Mouse (Mus musculus): ENCODE results near the gene Ncr1. TPM values are rescaled to one million over a fixed set of nuclear protein-coding genes. Genes with fewer than 3 reads are reported as not detected.

Gene Ncr1
- polyA plus RNA-seq, 1 experiment from 2014 or later: not detected

DNA sequence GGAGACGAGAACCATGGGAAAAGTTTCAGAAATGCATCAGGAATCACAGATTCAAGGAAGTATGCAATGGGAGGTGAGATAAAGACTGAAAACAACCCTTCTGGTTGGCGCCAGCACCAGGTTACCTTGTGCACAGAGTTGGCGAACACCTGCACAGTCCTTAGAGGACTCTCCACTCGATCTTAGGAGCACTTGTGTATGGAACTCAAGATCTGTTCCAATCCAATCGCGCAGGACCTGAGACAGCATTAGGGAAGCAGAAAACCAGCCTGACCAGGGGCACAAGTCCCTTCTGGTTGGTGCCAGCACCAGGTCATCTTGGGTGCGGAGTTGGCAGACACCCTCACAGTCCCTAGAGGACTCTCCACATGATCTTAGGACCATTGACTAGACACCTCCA lies 36.0 kb downstream of the Ncr1 start:
- no peaks in the 10 kb centered on the region for H3K4me1 ChIP-seq (ENCODE audit: insufficient read depth)
- H3K27ac ChIP-seq (ENCODE audit: low read depth): no peak overlapping the region
- no peak overlapping the region for H3K9ac ChIP-seq
- no peak for ATAC-seq (ENCODE audit: insufficient read depth)
- H3K4me3 ChIP-seq (ENCODE audit: low read depth, low read length): no peak overlapping the region
- TF ChIP-seq CTCF (IDR thresholded peaks at IDR 0.05; ENCODE audit: low read depth): no peak
- H3K4me2 ChIP-seq: no peak overlapping the region
- no peaks in the 10 kb centered on the region for H3K36me3 ChIP-seq (ENCODE audit: insufficient read depth)
- no peaks in the 10 kb centered on the region for H3K9me3 ChIP-seq (ENCODE audit: low read depth, low read length)
- 76% methylated on average over 7 of the region's 7 CpGs for WGBS
- H3K27me3 ChIP-seq (ENCODE audit: insufficient read depth, low read length): no peaks in the 10 kb centered on the region
- no peak for DNase-seq

Small RNA genes within 50 kb of the gene (microRNA-seq; reads per million reads assigned to microRNA genes)
- gene Gm24752 (ENCODE audit: borderline number of aligned reads): not detected
- not detected for gene Gm25349 (ENCODE audit: borderline number of aligned reads)

Other genes with a start within 250 kb of the Ncr1 start
- 2.1 and 2.6 TPM in 2 replicates for gene Ttyh1, start 218.3 kb upstream of the Ncr1 start, polyA plus RNA-seq (2014; fragmentation: Nextera tagmentation; extraction: Ambion mirVana)
- gene Leng8, start 200.7 kb upstream of the Ncr1 start, polyA plus RNA-seq (2014; fragmentation: Nextera tagmentation; extraction: Ambion mirVana): 44.6 and 51.2 TPM in 2 replicates
- 2.3 and 2.6 TPM in 2 replicates for gene Leng9, start 187.3 kb upstream of the Ncr1 start, polyA plus RNA-seq (2014; fragmentation: Nextera tagmentation; extraction: Ambion mirVana)
- 33.3 and 37.5 TPM in 2 replicates for gene Cdc42ep5, start 172.9 kb upstream of the Ncr1 start, polyA plus RNA-seq (2014; fragmentation: Nextera tagmentation; extraction: Ambion mirVana)
- not detected in 2 replicates for gene Lilra5, start 100.0 kb upstream of the Ncr1 start, polyA plus RNA-seq (2014; fragmentation: Nextera tagmentation; extraction: Ambion mirVana)
- gene Gp6, start 60.0 kb downstream of the Ncr1 start, polyA plus RNA-seq (2014; fragmentation: Nextera tagmentation; extraction: Ambion mirVana): 0.39 and 0.97 TPM in 2 replicates
- 25.9 and 27.3 TPM in 2 replicates for gene Rdh13, start 107.9 kb downstream of the Ncr1 start, polyA plus RNA-seq (2014; fragmentation: Nextera tagmentation; extraction: Ambion mirVana)
- gene Eps8l1, start 123.0 kb downstream of the Ncr1 start, polyA plus RNA-seq (2014; fragmentation: Nextera tagmentation; extraction: Ambion mirVana): 9.5 and 13.6 TPM in 2 replicates
- gene Ppp1r12c, start 164.0 kb downstream of the Ncr1 start, polyA plus RNA-seq (2014; fragmentation: Nextera tagmentation; extraction: Ambion mirVana): 54.3 TPM in 2 replicates
- gene Tnnt1, start 178.7 kb downstream of the Ncr1 start, polyA plus RNA-seq (2014; fragmentation: Nextera tagmentation; extraction: Ambion mirVana): 6.3 and 15.4 TPM in 2 replicates
- 5.3 and 47.0 TPM in 2 replicates for gene Tnni3, start 186.5 kb downstream of the Ncr1 start, polyA plus RNA-seq (2014; fragmentation: Nextera tagmentation; extraction: Ambion mirVana)
- gene Dnaaf3, start 194.7 kb downstream of the Ncr1 start, polyA plus RNA-seq (2014; fragmentation: Nextera tagmentation; extraction: Ambion mirVana): 0.87 and 1.2 TPM in 2 replicates
- gene Syt5, start 209.8 kb downstream of the Ncr1 start, polyA plus RNA-seq (2014; fragmentation: Nextera tagmentation; extraction: Ambion mirVana): 3.9 and 4.9 TPM in 2 replicates

Measured in lung, embryonic 14.5 days (tissue).